Mouse (Mus musculus): ENCODE results near the gene Tmem258.

DNA sequence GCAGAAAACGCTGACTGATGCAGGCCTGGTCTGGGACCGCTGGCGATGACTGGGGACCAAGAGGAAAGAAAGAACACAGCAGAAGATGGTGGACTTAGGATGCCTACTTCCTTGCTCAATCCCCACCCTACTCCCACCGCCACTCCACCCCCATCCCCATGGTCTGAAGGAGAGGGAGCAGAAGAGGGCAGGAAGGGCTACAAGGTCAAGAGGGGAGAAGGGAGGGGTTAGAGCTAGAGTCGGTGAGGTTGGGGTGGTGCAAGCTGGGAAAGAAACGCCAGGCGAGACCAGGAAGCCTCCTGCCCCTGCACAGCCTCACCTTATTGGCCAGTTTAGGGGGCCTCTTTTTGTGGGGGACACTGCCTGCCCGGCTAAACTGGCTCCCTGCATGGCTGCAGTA lies 12.3 kb downstream of the Tmem258 start:
- TF ChIP-seq CTCF (IDR thresholded peaks at IDR 0.05; ENCODE audit: borderline replicate concordance, insufficient read depth, low read length) (no peak), POLR2A (IDR thresholded peaks at IDR 0.05; ENCODE audit: low read depth, low read length) (no peak)

All from embryonic fibroblast, embryonic 13.5 days (primary cell).